Mouse (Mus musculus) layer of hippocampus, adult 18-20 months (tissue): ENCODE results near the gene Gnai2. TPM values are rescaled to one million over a fixed set of nuclear protein-coding genes. Genes with fewer than 3 reads are reported as not detected.

Experiments
- DNase-seq, 2 experiments: peaks; one replicate each; pipeline ENCODE4 v3.0.0; 2022; ENCODE audit warnings: low spot score in 2 of 2
- total RNA-seq, 2 experiments: library from RNA; stranded (reverse); gene quantifications; 2 replicates each; pipeline ENCODE4 v1.2.3; 2021

Gene Gnai2
- total RNA-seq, 2 experiments from 2014 or later = 228 to 231 TPM

DNA sequence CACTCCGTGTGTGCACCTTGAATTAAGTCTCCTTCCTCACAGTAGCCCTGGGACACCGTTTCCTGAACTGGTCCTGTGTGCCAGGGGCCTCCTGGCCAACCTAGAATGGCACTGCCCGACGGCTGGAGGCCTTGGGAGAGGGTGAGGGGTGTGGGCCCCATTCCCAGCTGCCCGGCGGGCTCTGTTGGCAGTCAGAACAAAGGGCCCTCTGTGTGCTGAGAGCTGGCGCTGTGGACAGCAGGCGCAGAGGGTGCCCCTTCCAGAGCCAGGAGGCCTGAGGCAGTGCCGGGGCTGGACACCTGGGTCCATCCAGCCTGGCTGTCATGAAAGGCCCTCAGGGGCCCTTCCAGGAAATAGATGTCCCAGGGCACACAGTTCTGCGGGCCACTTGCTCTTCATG, 24.4 kb upstream of the Gnai2 start:
- DNase-seq = peak; percentile 66 to 75

GRCm38 (mm10) chr9:107658096-107658495, 22.9 kb upstream of the Gnai2 start:
- no peak for DNase-seq

DNA sequence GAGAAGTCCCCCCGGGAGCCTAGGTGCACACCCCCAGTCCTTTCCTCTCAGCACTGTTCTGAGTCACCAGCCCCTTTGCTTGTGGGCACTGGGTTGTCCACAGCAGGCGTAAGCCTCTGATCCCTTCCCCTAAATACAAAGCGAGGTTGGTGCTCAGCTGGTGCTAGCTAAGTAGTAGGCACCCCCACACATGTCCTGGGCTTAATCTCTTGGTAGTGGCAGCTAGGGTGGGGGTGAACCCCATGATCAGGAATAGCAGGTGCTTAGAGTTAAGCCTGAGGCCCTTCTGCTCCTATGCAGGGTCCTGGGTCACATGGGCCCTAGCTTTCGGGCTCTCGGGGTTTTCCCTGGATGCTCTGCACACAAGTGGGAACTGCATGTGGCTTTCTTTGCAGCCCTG, 22.0 kb upstream of the Gnai2 start:
- no peak for DNase-seq

GRCm38 (mm10) chr9:107654585-107654984, 19.4 kb upstream of the Gnai2 start:
- DNase-seq = no peak

DNA sequence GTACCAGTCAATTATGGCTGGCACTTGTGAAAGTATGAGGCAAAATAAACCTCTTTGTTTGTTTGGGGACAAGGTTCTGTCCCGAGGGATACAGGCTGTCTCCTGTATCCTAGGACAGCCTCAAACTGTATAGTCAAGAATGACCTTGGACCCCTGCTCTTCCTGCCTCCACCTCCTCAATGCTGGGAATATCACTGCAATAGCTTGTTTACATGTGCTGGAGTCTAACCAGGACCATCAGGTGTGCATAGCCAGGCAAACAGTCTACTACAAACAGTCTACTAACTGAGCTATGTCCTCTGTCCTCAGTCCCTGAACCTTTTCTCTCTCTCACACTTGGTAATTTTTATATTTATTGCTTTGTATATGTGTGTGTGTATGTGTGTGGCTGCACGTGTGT, 18.3 kb upstream of the Gnai2 start:
- no peak for DNase-seq

- DNase-seq = no peak
Measured at GRCm38 (mm10) chr9:107650708-107651481, 15.7 kb upstream of the Gnai2 start.

GRCm38 (mm10) chr9:107650225-107650624, 15.1 kb upstream of the Gnai2 start:
- DNase-seq = peak in 1 of 2 experiments; percentile 44

DNA sequence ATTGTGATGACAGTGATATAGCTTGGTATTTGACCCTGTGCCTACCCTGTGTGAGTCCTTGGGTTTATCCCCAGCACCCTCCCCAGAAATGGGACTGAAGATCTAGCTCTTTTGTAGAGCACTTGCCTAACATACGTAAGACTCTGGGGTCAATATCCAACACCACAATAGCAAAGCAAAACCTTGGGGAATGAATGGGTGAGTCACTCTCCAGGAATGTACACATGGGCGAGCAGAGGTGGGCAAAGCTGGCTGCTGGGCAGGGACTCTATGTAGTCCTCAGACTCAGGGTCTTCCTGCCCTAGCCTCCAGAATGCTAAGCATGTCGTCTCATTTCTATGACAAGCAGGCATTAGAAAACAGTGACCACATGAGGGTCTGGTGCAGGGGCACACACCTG, 13.6 kb upstream of the Gnai2 start:
- DNase-seq = no peak

DNA sequence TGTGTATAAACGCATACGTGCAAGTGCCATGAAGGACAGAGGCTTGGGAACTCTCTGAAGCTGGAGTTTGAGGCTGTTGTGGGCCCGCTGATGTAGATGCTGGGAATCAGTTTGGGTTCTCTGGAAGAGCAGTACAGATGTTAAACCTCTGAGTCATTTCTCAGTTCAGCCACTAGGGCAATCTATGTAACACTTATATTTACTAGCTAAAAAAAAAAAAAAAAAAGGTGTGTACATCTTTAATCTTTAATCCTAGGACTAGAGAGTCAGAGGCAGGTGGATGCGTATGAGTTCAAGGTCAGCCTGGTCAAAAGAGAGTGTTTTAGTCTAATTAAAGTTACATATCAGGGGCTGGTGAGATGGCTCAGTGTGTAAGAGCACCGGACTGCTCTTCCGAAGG, 11.8 kb upstream of the Gnai2 start:
- DNase-seq = no peak

GRCm38 (mm10) chr9:107645577-107645976, 10.4 kb upstream of the Gnai2 start:
- peak in 1 of 2 experiments; percentile 86 for DNase-seq

DNA sequence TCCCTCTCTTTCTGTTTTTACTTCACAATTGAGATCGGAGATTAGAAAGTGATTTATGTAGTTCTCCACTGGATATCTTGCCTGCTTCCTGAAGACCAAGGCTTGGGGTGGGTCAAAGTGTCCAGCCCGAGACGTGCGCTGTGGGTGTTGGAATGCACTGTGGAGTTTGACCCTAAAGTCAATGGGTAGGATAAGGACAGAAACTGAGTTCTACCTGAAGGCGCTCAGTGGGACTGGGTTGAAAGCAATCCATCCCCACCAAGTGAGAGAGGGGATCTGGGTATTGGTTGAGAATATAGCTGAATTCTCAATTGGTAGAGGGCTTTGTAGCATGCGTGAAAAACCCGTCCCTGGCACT, 10.0 kb upstream of the Gnai2 start:
- no peak for DNase-seq

GRCm38 (mm10) chr9:107644495-107645152, 9.5 kb upstream of the Gnai2 start:
- peak; percentile 85 to 94 for DNase-seq

GRCm38 (mm10) chr9:107643544-107644214, 8.5 kb upstream of the Gnai2 start:
- DNase-seq = no peak

- DNase-seq = no peak
Measured at GRCm38 (mm10) chr9:107641666-107642065, 6.5 kb upstream of the Gnai2 start.

DNA sequence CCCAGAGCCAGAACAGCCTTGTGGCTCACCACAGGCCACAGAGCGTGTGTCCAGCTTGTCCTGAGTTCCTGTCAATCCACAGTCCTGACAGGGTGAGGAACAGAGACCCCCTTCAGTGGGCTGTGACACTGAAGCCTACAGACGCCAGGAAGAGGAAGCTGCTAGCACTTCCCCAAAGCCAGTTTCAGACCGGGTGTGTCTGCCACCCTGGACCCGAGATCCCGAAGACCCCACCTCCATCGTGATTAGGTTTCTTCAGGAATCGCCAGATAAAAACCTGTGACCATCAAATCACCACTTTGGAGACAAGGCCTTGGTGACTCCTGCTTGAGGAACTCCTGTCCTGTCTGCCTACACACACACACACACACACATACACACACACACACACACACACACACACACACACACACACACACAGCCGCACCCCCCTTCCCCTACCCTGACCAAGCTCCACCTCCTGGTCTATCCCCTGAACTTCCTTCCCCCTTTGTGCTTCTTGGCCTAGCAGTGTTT, 5.1 kb upstream of the Gnai2 start:
- DNase-seq = no peak

DNA sequence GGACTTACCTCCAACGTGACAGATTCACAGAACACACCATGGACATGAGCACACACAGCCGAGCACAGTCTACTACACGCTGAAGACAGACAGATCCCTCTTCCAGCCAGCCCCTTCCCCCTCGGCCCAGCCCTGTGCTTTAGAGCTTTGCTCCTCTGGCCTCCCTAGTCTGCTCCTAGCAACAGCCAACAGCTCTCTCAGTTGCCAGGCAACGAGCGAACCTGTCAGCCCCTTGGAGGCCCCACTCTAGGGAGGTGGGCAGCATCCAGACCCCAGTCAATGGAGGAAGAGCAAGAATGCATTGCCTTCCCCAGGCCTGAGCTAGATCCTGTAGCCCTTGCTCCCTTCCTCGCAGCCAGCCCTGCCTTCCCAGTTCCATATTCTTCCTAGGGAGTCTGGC, 1.9 kb upstream of the Gnai2 start:
- DNase-seq = no peak

GRCm38 (mm10) chr9:107634406-107635278, 525 bp downstream of the Gnai2 start:
- DNase-seq = no peak

DNA sequence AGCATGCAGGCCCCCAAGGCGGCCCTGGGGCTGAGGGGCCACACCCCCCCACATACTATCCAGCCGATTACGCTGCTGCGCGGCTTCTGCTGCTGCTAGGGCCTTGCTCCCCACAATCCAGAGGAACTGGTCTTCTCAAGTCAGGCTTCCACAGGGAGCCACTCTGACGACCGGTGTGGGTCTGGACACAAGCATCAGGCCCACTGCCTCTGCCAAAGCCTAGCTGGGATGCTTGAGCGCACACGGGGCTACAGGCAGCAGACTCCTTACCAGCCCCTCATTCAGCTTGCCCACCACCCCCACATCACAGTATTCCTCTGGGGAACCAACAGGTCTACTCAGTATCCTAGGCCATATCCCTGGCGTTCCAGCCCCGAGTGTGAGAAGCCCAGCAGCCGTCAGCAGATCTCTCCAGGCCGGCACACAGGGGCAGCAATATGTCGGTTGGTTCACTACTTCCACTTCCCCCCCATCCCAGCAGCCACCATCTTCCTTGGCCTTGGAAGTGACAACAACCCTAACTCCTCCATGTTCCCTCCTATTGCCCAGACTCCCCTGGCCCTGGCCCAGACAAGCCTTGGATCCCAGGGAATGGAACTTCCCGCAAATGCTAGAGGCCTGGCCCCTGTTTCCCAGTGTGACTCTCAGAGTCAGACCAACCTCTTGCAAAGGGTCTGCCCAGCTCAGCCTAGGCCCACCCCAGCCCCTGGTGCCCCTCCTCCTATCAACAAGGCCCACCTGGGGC, 1.3 kb downstream of the Gnai2 start:
- DNase-seq = no peak

GRCm38 (mm10) chr9:107633091-107633660, 2.0 kb downstream of the Gnai2 start:
- peak; percentile 76 to 80 for DNase-seq

DNA sequence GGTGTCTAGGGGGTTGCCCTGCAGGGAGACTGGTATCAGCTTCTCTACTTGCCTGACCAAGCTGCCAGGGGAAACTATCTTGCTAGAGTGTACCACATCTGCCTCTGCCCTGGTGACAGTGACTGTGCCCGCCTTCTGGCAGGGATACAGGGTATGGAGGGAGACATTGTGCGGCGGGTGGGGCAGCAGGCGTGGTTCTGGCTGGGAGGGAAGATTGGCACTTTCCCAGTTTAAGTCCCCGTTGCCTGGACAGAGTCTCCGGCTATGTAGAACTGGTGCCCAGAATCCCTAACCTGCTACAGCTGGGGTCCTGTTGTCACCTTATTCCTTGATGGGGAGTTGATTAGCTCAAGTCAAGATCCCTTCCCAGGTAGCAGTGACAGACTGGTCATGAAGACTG, 2.7 kb downstream of the Gnai2 start:
- DNase-seq = no peak
